Mouse (Mus musculus) macrophage (primary cell): ENCODE results near the gene Gm20695. TPM values are rescaled to one million over a fixed set of nuclear protein-coding genes. Genes with fewer than 3 reads are reported as not detected.
A peak's percentile ranks its signal among the peaks of the same experiment; 100 is the strongest.

Source experiments
- H3K27ac ChIP-seq: fragments of 350-480 bp; formaldehyde crosslinking; 2 replicates; pipeline ENCODE4 v1.9.0; 2021
- H3K36me3 ChIP-seq: fragments of 350-480 bp; formaldehyde crosslinking; 2 replicates; pipeline ENCODE4 v1.9.0; 2021; ENCODE audit errors: inconsistent target
- H3K4me3 ChIP-seq: fragments of 350-480 bp; formaldehyde crosslinking; 2 replicates; pipeline ENCODE4 v1.9.0; 2021; ENCODE audit errors: inconsistent target
- H3K79me2 ChIP-seq: fragments of 350-480 bp; formaldehyde crosslinking; 2 replicates; pipeline ENCODE4 v1.9.0; 2021; ENCODE audit errors: inconsistent target
- WGBS: methylation state at CpG from one replicate; pipeline ENCODE4 v1.1.7; 2026; ENCODE audit warnings: inconsistent platforms; ENCODE audit not compliant: missing documents; 5-methylcytosine and 5-hydroxymethylcytosine counted together
- polyA plus RNA-seq: library from polyadenylated mRNA; stranded (reverse); fragments of 250-400 nt; gene quantifications from 3 replicates; pipeline ENCODE4 v1.2.4, GENCODE M21; 2018; ENCODE audit warnings: inconsistent platforms

Gene Gm20695
- polyA plus RNA-seq, 1 experiment from 2014 or later, result not detected

- H3K4me3 ChIP-seq, result no peak overlapping the region
- no peaks in the 10 kb centered on the region for H3K79me2 ChIP-seq
- peaks cover 18% of the 10 kb centered on the region for H3K36me3 ChIP-seq
- 92% methylated on average over 4 of the region's 4 CpGs for WGBS
- H3K27ac ChIP-seq, result no peak overlapping the region
Observed at GRCm38 (mm10) chr16:3923966-3924365, 39.5 kb downstream of the Gm20695 start.

GRCm38 (mm10) chr16:3928582-3928981 is 44.1 kb downstream of the Gm20695 start:
- 69% methylated on average over 1 of the region's 1 CpGs for WGBS
- Histone ChIP-seq H3K79me2 (no peaks in the 10 kb centered on the region), H3K4me3 (no peak overlapping the region), H3K27ac (peak overlapping the region; percentile 57), H3K36me3 (peaks cover 18% of the 10 kb centered on the region)

- WGBS, result 37% methylated on average over 7 of the region's 7 CpGs
- Histone ChIP-seq H3K36me3 (peaks cover 12% of the 10 kb centered on the region), H3K79me2 (no peaks in the 10 kb centered on the region), H3K4me3 (no peak overlapping the region), H3K27ac (peak overlapping the region; percentile 57)
Observed at GRCm38 (mm10) chr16:3929151-3929550, 44.7 kb downstream of the Gm20695 start.

- Histone ChIP-seq H3K79me2 (no peaks in the 10 kb centered on the region), H3K36me3 (peaks cover 9% of the 10 kb centered on the region), H3K4me3 (no peak overlapping the region), H3K27ac (no peak overlapping the region)
- WGBS, result 66% methylated on average over 6 of the region's 6 CpGs
Observed at GRCm38 (mm10) chr16:3933536-3933935, 49.1 kb downstream of the Gm20695 start.

- Histone ChIP-seq H3K36me3 (peaks cover 9% of the 10 kb centered on the region), H3K79me2 (no peaks in the 10 kb centered on the region), H3K4me3 (no peak overlapping the region), H3K27ac (no peak overlapping the region)
- 100% methylated on average over 1 of the region's 1 CpGs for WGBS
Observed at GRCm38 (mm10) chr16:3934091-3934490, 49.6 kb downstream of the Gm20695 start.

- no peak overlapping the region for H3K4me3 ChIP-seq
- H3K27ac ChIP-seq, result no peak overlapping the region
- H3K36me3 ChIP-seq, result peaks cover 9% of the 10 kb centered on the region
- H3K79me2 ChIP-seq, result no peaks in the 10 kb centered on the region
- 78% methylated on average over 4 of the region's 4 CpGs for WGBS
Observed at GRCm38 (mm10) chr16:3934701-3935100, 50.3 kb downstream of the Gm20695 start.

GRCm38 (mm10) chr16:3951141-3951540 is 66.7 kb downstream of the Gm20695 start:
- Histone ChIP-seq H3K27ac (no peak overlapping the region), H3K36me3 (peaks cover 19% of the 10 kb centered on the region; the same call in 1 of the 2 replicates), H3K4me3 (no peak overlapping the region), H3K79me2 (no peaks in the 10 kb centered on the region)
- WGBS, result 81% methylated on average over 1 of the region's 1 CpGs

- H3K79me2 ChIP-seq, result peaks cover 16% of the 10 kb centered on the region
- H3K36me3 ChIP-seq, result 0 out of 2 replicates have a peak, but pooled peaks cover 14% of the 10 kb centered on the region
- 80% methylated on average over 6 of the region's 6 CpGs for WGBS
- H3K27ac ChIP-seq, result peak overlapping the region; percentile 35
- no peak overlapping the region for H3K4me3 ChIP-seq
Observed at GRCm38 (mm10) chr16:3956369-3956768, 71.9 kb downstream of the Gm20695 start.

- WGBS, result 45% methylated on average over 2 of the region's 2 CpGs
- peak overlapping the region; percentile 27 for H3K4me3 ChIP-seq
- H3K27ac ChIP-seq, result peak overlapping the region; percentile 76
- peaks cover 16% of the 10 kb centered on the region for H3K79me2 ChIP-seq
- 0 out of 2 replicates have a peak, but pooled peaks cover 3% of the 10 kb centered on the region for H3K36me3 ChIP-seq
Observed at GRCm38 (mm10) chr16:3959261-3959660, 74.8 kb downstream of the Gm20695 start.

GRCm38 (mm10) chr16:3964990-3965389 is 80.5 kb downstream of the Gm20695 start:
- no peak overlapping the region for H3K4me3 ChIP-seq
- no peaks in the 10 kb centered on the region for H3K36me3 ChIP-seq
- H3K27ac ChIP-seq, result no peak overlapping the region
- WGBS, result 84% methylated on average over 10 of the region's 10 CpGs
- H3K79me2 ChIP-seq, result no peaks in the 10 kb centered on the region

- no peak overlapping the region for H3K4me3 ChIP-seq
- no peak overlapping the region for H3K27ac ChIP-seq
- 92% methylated on average over 3 of the region's 3 CpGs for WGBS
- H3K36me3 ChIP-seq, result no peaks in the 10 kb centered on the region
- no peaks in the 10 kb centered on the region for H3K79me2 ChIP-seq
Observed at GRCm38 (mm10) chr16:3965534-3965933, 81.1 kb downstream of the Gm20695 start.

Other genes with a start within 250 kb of the Gm20695 start
- 2.8 to 7.3 TPM (median 3.5 TPM) in 3 replicates for gene Mefv, start 166.6 kb upstream of the Gm20695 start, polyA plus RNA-seq
- gene Zfp263, start 140.6 kb upstream of the Gm20695 start, polyA plus RNA-seq, result 33.4 to 51.2 TPM (median 45.8 TPM) in 3 replicates
- not detected in 3 replicates for gene Olfr15, start 53.8 kb upstream of the Gm20695 start, polyA plus RNA-seq
- 0.63 to 0.84 TPM (median 0.82 TPM) in 3 replicates for gene Zfp174, start 37.4 kb upstream of the Gm20695 start, polyA plus RNA-seq
- 62.3 to 107 TPM (median 75.6 TPM) in 3 replicates for gene Naa60, start 12.3 kb upstream of the Gm20695 start, polyA plus RNA-seq
- 4.2 to 8.0 TPM (median 6.2 TPM) in 3 replicates for gene Zfp597, start 87 bp upstream of the Gm20695 start, polyA plus RNA-seq
- gene 1700037C18Rik, start 24.0 kb downstream of the Gm20695 start, polyA plus RNA-seq, result 1.4 to 3.0 TPM (median 2.9 TPM) in 3 replicates
- gene Cluap1, start 24.2 kb downstream of the Gm20695 start, polyA plus RNA-seq, result 6.1 to 9.4 TPM (median 7.9 TPM) in 3 replicates
- 4.1 to 9.1 TPM (median 5.7 TPM) in 3 replicates for gene Nlrc3, start 92.0 kb downstream of the Gm20695 start, polyA plus RNA-seq
- gene Slx4, start 119.1 kb downstream of the Gm20695 start, polyA plus RNA-seq, result 16.9 to 28.0 TPM (median 25.8 TPM) in 3 replicates
- not detected in 3 replicates for gene Dnase1, start 152.3 kb downstream of the Gm20695 start, polyA plus RNA-seq
- gene Trap1, start 193.2 kb downstream of the Gm20695 start, polyA plus RNA-seq, result 39.0 to 64.9 TPM (median 52.6 TPM) in 3 replicates